Mouse (Mus musculus) testis, postnatal 10 days (tissue): ENCODE data around the gene Nkpd1.
A peak's percentile ranks its signal among the peaks of the same experiment; 100 is the strongest.

Experiments used
- DNase-seq: peaks from one replicate; pipeline ENCODE4 v3.0.0; 2021; ENCODE audit warnings: low spot score

Nkpd1 gene

GRCm38 (mm10) chr7:19517652-19518365 lies at the start of gene Nkpd1:
Gene Nkpd1, plus strand, starts transcription at chr7:19517838.
- DNase-seq = peak; percentile 66

- no peak for DNase-seq
Measured at GRCm38 (mm10) chr7:19468279-19468678, 49.4 kb upstream of the Nkpd1 start.

- no peak for DNase-seq
Measured at GRCm38 (mm10) chr7:19469404-19469803, 48.2 kb upstream of the Nkpd1 start.

- DNase-seq = no peak
Measured at GRCm38 (mm10) chr7:19470308-19470707, 47.3 kb upstream of the Nkpd1 start.

- no peak for DNase-seq
Measured at GRCm38 (mm10) chr7:19472403-19472802, 45.2 kb upstream of the Nkpd1 start.

GRCm38 (mm10) chr7:19473875-19474443 lies 43.7 kb upstream of the Nkpd1 start:
- peak; percentile 92 for DNase-seq

- DNase-seq = no peak
Measured at GRCm38 (mm10) chr7:19477084-19477483, 40.6 kb upstream of the Nkpd1 start.

- DNase-seq = no peak
Measured at GRCm38 (mm10) chr7:19477624-19478384, 39.8 kb upstream of the Nkpd1 start.

GRCm38 (mm10) chr7:19483281-19483680 lies 34.4 kb upstream of the Nkpd1 start:
- no peak for DNase-seq

- no peak for DNase-seq
Measured at GRCm38 (mm10) chr7:19485488-19485887, 32.1 kb upstream of the Nkpd1 start.

GRCm38 (mm10) chr7:19486549-19486948 lies 31.1 kb upstream of the Nkpd1 start:
- no peak for DNase-seq

- DNase-seq = peak; percentile 65
Measured at GRCm38 (mm10) chr7:19489525-19489924, 28.1 kb upstream of the Nkpd1 start.

- peak; percentile 77 for DNase-seq
Measured at GRCm38 (mm10) chr7:19491731-19492130, 25.9 kb upstream of the Nkpd1 start.

GRCm38 (mm10) chr7:19494751-19495474 lies 22.7 kb upstream of the Nkpd1 start:
- DNase-seq = no peak

GRCm38 (mm10) chr7:19495521-19496213 lies 22.0 kb upstream of the Nkpd1 start:
- DNase-seq = peak; percentile 92

- DNase-seq = no peak
Measured at GRCm38 (mm10) chr7:19496214-19496555, 21.5 kb upstream of the Nkpd1 start.

- DNase-seq = no peak
Measured at GRCm38 (mm10) chr7:19498326-19498725, 19.3 kb upstream of the Nkpd1 start.

- DNase-seq = no peak
Measured at GRCm38 (mm10) chr7:19500420-19501363, 16.9 kb upstream of the Nkpd1 start.

- no peak for DNase-seq
Measured at GRCm38 (mm10) chr7:19501658-19502057, 16.0 kb upstream of the Nkpd1 start.

- peak; percentile 58 for DNase-seq
Measured at GRCm38 (mm10) chr7:19503481-19504068, 14.1 kb upstream of the Nkpd1 start.
